Mouse (Mus musculus) frontal cortex, postnatal 36 days (tissue): ENCODE results near the gene Fam166b.

Source experiments
- DNase-seq, 2 experiments: peaks; one replicate each; pipeline ENCODE4 v3.0.0; 2022; ENCODE audit warnings: low spot score in 2 of 2

Gene Fam166b

DNA sequence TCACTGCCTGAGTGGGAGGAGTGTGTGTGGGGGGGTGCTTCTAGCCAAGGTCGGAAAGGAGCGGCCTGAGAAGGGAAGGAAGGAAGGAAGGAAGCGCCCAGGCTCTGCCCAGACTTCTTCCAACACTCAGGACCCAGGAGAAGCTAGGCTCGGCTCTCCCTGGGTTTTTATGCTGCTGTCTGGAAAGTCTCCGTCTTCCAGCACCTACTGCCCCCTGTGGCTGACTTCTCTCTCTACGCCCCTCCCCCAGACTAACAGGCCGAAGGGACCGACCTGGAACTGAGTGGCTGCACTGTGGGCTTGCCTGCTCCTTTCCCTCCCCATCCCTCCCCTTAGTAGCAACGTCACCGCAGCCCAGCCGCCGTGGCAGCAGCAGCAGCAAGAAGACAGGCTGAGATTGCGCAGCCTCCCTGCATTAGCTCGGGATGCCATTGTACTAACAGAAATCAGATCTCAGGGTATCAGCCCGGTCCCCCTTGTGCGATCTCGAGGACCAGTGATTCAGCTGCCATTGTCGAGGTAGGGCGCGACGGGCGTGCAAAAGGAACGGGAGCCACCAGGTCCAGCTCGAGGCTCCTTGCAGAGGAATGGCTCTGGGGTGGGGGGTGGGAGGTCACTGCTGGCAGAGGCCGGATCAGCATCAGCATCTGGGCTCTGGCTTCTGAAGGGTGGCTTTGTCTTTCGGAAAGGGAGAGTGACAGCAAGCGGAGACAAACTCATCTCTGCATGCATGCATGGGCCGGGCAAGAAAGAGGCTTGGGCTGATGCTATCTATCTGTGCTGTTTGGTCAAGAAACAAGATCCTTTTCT lies 22.6 kb downstream of the Fam166b start:
- peak; percentile 70 to 76 for DNase-seq

DNA sequence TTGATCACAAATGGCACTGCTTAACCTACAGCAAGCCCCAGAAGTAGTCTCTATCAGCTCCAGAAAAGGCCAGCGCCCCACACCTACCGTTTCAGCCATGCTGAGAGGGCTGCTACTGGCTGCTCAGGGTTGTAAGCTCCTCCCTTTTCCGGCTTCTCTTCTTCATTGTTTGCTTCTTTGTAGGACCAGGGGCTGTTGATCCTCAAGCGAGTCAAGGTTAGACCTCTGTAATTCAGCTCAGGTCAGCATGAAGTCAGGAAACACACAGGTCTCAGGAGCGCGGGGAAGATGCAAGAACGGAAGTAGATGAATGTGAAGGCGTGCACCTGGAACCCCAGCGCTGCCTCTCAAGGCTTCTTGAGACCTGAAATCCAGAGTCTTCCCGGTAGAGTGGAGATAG lies 24.2 kb downstream of the Fam166b start:
- no peak for DNase-seq

DNA sequence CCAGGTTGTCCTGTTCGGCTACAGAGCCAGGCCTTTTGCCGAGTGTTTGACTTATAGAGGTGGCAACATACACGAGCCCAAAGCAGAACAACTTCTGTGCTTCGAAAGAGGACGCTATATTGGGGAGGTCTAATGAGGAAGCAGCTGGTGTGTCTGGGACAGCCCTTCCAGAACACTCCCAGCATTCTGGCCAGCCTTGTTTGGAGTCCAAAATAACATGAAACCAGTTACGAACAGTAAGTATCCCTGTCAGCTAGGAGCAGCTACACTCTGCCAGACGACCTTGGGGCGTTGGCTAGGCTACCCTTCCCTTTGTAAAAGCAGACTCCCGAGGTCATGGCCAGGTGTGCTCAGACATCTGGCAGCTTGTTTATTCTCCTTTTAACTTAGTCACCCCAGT lies 26.7 kb downstream of the Fam166b start:
- no peak for DNase-seq

DNA sequence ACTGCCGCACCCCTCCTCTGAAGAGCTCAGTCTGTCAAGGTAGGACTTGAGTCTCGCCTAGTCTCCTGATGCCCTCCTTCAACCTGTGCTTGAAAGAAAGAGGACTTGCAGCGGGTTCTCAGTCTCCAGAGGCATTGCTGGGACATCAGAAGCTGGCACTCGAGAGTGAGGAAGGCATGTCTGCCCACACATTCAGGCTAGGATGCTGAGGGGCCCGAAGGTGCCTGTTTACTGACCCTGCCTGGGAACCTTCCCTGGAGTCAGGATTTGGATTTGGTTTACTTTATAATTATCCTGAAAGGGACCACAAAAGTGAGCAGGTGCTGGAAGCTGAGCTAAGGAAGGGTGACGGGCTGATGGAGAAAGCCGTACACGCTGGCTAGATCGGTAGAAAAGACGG lies 27.4 kb downstream of the Fam166b start:
- no peak for DNase-seq

DNA sequence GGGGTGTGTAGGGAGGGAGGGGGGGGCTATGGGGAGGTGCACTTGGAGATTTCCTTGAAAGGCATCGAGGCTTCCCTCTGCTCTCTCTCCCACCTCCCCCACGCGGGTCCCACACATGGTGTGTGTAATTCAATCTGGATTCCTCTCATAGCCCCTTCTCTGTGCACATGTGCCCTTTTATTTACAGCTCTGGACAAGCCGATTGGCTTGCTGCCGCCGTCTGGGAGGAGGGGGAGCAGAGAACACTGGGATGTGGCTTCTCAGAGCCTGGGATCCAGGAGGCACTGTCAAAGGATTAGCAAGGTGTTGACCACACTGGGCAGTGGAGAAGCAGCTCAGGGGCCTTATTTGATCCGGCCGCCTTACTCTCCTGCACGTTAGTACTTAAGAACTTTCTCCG lies 28.0 kb downstream of the Fam166b start:
- DNase-seq: no peak

DNA sequence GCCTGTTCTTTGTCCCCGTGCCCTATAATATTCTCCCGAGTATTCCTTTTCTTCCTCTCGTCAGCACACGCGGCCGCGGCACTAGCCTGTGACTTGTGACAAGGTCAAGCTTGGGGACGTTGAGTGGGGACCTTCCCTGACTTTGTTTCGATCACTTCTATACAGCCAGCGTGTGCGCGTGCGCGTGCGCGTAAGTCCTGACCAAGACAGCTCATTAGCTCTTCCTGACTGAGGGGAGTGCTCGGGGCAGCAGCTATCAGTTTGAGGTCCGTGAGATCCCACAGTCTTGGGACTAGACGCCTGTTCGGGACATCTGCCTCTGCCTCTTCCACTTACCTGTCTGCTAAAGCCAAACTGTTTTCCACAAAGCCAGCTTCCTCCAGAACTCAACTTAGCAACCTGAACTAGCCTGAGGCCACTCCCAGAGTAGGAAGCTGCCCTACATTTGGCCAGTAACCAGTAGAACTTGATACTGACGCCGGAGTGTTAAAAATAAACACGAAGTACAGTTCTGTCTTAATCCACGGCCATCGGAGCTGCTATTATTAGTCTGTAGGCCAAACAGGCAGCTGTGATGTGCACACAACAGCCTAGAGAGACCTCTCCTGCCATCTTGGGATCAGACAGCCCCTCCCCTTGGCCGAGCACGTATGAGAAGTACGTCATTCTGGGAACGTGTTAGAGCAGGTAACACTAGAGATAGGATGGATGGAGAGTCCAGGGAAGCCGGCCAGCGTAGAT lies 29.4 kb downstream of the Fam166b start:
- no peak for DNase-seq

DNA sequence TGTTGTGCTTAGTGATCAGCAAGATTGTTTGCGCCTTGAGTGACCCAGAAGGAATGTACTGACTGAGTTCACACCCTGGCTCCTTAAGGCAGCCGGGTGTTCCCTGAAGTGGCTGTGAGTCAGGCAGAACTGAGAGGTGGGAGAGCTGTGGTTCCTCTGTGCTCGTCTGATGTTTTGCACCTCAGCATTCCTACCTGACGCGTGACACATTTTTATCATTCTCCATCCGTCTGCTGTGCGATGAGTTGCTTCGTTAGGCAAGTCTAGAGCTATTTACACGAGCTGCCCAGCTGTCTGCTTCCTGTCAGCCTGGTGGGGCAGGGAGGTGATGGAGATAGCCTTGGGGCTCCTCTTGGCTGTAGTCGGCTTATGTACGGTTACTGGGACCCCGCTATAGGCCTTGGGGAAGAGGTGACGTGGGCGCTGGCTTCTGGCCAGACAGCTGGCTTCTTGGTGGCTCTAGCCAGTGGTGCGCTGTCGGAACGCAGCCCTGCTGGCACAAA lies 30.1 kb downstream of the Fam166b start:
- DNase-seq: peak in 1 of 2 experiments; percentile 52

DNA sequence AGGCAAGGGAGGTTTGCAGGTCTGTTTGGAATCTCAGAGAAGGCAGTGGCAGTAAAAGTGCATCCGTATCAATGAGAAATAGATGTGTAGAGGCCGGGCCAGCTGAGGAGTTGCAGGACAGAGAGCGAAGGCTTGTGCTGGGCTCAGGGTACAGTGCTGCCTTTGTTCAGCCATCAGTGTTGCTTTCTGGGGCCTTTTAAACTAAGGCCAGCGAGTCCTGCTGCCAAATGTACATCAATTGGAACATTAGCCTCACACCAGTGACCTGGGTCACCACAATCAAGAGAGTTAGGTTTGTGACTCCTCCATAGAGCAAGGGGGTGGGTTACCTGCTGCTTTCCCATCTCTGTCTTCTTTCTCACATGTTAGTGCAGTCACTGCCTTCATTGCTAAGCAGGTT lies 30.9 kb downstream of the Fam166b start:
- no peak for DNase-seq

DNA sequence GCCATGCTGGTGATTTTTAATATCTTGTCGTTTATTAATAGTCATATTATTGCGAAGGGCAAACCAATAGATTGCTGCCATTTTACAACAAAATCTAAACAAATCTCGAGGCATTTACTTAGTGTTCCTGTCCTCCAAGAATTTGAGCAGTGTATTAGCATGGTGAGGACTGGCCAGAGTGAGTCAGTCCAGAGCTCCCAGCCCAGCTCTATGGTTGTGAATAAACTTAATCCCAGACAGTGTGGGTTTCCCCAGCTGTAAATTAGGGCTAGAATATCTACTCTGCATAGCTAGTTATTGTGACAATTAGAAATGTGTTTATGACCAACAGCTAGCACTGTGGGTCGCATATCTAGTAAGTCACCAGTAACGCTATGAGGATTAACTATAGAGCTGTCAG lies 32.6 kb downstream of the Fam166b start:
- no peak for DNase-seq

DNA sequence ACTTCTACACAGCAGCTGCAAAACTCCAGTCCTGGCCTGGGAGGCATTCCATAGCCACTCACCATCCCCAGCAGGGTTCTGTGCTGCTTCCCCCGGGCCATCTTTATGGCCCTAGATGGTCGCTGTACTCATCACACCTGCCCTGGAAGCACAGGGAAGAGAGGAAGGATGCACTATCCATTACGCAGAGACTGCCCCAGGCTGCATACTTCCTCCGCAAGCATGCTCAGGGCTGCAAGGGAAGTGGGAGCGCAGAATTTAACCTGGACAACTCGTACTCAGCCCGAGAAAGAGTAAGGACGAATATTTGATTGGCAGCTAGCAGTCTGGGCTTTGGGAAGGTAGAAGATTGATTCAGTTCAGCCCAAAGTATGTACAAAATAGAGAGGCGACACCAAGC lies 33.1 kb downstream of the Fam166b start:
- DNase-seq: no peak

DNA sequence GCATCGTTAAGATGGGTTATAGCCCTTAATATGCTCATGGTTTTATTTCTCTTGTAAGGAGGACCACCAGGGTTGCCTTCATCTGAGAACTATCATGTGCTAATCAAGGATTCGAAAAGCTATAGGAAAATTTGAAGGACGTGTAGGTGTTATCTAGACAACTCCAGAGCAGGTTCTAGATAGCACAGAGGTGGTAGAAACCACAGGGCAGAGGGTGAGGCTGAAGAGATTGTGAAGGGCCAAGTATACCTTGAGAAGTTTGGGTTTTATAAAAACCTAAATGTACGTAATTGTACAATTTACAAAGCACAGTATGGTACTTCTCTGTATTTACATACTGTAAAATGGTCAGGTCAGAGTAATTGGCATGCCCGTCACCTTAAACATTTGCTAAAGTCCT lies 33.8 kb downstream of the Fam166b start:
- DNase-seq: no peak

DNA sequence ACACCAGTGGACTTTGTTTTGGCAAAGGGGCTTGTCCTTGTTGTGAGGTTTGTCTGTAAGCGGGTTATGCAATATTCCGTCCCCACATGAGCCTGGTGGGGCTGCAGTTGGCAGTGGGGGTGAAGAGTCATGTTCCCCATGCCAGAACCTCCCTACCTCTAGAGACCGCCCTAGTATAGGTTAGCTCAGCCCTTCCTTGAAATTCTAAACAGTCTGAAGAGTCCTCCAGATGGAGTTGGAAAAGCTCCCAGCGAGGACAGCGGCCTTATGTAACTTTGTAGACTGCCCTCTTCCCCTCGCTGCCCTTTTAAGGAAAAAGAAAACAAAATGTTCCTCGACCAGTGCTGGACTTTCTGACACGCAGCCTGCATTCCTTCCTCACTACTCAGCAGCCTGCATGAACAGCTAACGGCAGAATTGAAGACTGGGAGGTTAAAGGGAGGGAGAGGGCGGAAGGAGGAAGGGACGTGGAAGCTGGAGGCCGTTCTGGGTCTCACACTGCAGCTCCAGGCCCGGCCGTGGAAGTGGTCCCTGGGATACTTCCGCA lies 34.5 kb downstream of the Fam166b start:
- DNase-seq: no peak

DNA sequence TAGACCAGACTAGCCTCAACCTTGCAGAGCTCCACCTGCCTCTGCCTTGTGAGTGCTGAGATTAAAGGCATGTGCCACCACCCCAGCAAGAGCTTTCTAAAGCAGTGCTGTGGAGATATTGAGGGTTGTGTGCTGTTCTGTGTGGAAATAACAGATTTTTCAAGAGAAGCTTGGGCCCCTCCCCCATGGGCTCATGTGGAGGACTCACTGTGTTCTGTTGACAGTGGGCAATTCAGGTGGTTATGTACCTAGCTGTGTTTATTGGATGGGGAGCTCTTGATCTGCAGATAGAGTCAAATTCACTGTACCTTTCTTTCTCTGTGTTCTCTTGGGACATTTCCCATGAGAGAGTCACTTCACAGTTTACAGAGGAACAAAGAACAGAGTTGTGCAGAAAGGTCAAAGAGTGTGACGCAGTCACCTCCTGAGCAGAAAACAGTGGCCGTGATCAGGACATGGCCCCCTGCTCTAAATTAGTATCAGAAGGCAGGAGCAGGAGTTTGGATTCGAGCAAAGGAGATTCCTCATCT lies 37.3 kb downstream of the Fam166b start:
- no peak for DNase-seq

DNA sequence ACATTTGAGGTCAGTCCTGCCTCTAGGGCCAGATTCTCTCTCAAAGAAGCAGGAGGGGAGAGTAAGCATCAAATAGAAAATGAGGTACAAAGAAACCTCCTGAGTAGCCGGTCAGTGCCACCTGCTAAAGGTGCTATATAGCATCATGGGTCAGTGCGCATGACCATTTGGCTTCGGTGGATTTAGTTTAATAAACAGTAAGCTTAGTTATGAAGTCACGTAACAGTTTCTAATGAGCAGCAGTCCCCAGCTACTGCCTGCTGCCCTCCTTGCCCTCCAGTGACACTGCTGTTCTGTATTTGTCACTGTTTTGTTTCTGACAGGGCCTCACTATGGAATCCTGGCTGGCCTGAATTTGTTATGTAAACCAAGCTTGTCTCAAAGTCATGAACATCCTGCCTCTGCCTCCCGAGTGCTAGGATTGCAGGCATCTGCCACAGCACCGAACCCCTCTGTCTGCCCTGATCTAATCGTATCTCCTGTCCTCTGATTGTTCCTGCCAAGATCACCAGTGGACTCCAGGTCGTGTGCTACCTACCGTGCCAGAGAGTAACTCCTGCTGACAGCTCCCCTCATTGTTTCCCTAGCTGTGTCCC lies 39.0 kb downstream of the Fam166b start:
- no peak for DNase-seq

DNA sequence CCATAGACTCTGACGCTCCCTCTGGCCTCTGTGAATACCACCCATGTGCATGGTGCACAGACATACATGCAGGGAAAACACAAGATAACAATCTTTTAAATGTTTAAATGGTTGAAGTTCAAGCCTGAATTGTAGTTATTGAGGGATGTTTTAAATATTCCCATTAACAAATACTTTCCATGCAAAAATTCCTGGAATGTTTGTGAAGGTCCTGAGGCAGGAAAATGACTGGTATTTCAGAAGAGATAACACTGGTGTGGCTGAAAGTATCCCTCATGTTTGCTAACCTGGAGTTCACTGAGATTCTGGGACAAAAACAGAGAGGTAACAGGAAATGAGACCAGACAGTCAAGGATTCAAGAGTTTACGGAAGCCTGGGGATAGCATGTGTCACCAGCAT lies 39.5 kb downstream of the Fam166b start:
- DNase-seq: no peak

DNA sequence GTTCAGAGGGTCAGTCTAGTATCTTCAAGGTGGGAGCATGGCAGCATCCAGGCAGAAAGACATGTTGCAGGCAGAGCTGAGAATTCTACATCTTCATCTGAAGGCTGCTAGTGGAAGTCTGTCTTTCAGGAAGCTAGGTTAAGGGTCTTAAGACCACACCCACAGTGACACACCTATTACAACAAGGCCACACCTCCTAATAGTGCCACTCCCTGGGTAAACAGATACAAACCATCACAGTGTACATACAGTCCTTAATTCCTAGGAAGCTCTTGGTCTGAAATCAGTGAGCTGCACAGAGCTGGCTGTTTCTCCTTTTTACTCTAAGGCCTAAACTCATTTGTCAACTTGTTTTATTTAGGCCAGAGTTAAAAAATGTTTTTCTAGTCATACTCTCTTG lies 42.0 kb downstream of the Fam166b start:
- no peak for DNase-seq

DNA sequence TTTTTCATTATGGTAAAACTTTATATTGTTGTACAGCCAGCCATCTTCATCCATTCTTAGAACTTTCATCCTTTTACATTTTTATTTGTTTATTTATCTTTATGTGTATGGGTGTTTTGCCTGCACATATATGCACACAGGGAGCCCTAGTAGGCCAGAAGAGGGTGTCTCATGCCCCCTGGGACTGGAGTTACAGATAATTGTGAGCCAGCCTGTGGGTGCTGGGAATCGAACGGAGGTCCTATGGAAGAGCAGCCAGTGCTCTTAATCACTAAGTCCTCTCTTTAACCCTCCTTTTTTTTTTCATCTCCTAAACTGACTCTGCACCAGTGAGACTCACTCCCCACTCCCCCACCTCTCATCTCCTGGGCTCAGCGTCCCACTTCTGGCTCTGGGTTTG lies 44.4 kb downstream of the Fam166b start:
- DNase-seq: no peak

DNA sequence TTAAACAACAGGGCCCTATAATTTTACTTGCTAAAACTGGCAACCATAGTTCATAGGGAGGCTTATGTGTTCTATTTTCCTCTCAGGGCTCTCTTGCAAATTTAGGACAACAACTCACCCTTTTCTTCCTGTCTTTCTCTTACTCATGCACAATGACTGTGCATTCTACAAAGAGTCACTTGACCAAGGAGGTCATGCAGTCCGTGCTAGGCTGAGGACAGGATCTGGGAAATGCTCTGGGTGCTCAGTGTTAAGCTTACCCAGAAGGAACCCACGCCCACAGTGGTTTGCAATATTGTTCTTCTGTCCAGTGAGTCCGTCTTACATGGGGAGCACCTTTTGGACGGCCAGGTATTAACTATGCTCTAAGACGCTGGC lies 44.9 kb downstream of the Fam166b start:
- no peak for DNase-seq

DNA sequence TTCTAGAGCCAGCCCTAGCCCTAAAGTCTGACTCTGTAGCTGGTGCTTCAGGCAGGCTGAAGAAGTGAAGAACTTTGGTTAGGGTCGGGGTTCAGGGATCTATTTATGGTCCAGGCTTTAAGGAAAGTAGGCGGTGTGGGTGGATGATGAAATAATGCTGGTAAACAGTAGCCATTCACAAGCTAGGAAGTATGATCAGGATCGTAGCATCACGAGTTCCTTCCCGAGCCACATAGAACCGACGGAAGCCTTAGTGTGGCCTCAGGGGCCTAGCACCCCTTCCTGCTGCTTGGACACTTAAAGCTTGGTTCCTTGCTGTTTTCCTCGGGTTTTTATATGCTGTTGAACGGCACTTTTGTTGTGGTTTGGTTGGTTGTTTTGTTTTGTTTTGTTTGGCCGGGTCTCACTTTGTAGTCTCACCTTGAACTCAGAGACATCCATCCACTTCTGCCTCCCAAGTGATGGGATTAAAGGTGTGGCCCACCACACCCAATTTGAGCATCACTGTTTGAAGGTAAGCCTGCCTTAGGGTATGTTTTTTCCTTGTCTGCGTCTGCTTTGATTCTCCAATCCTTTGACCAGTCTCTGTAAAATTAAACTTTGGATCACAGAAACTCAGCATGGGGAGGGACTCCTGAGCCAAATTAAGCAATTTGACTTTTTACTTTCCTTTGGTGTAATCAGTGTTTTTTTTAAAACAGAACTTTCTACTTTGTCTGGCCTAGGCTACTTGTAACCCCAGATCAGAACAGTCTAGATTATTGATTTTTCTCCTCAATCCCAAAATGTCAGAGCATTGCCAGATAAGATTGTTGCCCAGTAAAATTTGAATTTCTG lies 45.5 kb downstream of the Fam166b start:
- peak in 1 of 2 experiments; percentile 15 for DNase-seq

DNA sequence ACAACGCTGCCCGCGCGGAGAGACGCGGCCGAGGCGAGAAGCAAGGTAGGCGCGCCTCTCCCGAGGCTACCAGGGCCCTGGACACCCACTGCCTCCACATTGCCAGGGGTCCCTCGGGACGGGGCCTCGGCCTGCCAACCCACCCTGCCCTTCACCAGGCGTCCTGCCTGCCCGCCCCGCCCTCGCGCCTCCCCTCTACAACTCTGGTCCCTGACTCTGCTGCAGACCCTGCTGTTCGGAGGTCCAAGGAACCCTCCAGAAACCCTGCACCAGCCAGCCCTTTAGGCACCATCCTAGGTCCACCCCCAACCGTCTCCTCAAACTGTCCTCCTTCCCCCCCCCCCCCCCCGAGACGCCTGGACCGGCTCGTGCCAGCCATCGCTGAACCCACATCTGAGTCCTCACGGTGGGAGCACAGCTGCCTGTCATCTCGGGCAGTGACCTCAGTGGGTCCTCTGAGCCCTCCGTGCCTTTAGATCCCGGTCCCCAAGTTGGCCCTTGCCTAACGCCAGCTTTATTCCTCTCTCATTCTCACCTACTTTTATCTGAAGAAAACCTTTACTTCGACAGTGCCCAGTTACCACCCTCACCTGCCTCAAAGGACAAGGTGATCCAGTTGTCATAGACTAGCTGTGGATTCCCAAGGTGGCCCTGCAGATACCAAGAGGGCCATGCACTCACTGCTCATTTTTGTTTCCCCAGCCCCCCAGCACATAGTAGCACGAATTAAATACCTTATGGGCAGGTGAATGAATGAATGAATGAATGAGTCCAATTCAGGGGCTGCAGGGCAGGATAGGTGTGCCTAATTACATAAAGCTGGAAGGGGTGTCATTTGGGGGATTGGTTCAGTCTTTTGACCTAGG lies 46.5 kb downstream of the Fam166b start:
- no peak for DNase-seq
